Mouse (Mus musculus) gastrocnemius, postnatal 25 days (tissue): ENCODE data around the gene Ptch1. TPM values are rescaled to one million over a fixed set of nuclear protein-coding genes. Genes with fewer than 3 reads are reported as not detected.

Experiments
- DNase-seq: peaks from one replicate; pipeline ENCODE4 v3.0.0; 2022
- total RNA-seq, 2 experiments: library from RNA; stranded (reverse); gene quantifications; 1 replicate in 1 of 2; 2 replicates in 1 of 2; pipeline ENCODE4 v1.2.3; 2021

Ptch1 gene
- total RNA-seq, 2 experiments from 2014 or later = 9.9 to 11.2 TPM

DNA sequence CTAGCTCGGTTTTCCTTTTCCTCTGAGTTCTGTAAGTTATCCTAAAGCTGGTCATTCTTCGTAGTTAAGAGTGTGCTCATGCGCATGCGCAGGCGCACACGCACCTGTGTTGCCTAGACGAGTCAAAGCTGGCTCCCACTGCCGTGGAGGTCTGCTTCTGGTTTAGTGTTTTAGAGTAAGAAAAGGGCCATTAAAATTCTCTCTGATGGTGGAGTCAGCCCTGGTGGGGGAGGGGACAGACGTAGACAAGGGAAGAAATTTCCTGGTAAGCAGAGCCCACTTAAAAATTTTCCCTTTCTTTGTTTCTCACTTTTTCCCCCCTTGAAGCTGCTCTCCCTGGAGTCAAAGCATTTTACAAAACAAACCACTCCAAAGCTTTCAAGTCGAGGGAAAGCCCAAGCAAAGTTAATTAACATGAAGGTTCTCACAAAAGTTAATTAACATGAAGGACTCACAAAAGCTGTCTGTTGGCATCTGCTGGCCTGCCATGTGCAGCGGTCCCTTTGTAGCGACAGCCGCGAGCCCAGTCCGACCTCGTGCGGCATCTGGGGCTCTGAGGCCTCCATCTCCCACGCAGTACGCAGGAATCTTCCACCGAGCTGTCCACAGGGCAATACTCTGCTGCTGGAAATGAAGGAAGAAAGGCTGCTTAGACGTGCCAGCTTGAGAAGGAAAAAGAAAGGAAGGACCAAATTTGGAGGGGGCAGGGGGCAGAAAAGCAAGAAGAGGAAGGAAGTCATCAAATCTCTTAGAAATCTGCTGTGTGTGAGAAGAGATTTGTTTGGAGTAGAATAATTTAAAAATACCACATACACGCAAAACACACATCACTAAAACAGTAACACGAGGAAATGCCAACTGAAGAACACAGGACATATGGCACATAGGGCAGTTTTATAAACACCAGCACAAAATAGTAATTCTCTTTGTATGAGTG, 76.5 kb downstream of the Ptch1 start, which contains the start of gene Fancc:
Gene Fancc, minus strand, starts transcription at position 633 of the 937 bp plus-strand sequence.
- DNase-seq = no peak

DNA sequence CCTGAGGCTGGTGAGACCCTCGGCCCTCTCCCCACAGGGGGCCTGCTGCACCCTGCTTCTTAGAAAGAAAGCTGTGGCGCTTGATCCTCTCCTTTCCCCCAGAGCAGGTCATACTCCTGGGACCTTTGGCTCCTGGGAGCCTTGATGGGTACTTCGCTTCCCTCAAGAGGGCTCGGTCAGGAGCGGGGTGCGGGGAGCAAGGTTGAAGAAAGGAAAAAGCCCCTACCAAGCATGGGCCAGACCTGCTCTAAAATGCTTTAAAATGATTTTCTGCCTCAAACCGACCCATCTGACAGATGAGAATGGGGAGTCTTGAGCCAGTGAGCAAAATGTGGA, 85.7 kb downstream of the Ptch1 start:
- DNase-seq = no peak

DNA sequence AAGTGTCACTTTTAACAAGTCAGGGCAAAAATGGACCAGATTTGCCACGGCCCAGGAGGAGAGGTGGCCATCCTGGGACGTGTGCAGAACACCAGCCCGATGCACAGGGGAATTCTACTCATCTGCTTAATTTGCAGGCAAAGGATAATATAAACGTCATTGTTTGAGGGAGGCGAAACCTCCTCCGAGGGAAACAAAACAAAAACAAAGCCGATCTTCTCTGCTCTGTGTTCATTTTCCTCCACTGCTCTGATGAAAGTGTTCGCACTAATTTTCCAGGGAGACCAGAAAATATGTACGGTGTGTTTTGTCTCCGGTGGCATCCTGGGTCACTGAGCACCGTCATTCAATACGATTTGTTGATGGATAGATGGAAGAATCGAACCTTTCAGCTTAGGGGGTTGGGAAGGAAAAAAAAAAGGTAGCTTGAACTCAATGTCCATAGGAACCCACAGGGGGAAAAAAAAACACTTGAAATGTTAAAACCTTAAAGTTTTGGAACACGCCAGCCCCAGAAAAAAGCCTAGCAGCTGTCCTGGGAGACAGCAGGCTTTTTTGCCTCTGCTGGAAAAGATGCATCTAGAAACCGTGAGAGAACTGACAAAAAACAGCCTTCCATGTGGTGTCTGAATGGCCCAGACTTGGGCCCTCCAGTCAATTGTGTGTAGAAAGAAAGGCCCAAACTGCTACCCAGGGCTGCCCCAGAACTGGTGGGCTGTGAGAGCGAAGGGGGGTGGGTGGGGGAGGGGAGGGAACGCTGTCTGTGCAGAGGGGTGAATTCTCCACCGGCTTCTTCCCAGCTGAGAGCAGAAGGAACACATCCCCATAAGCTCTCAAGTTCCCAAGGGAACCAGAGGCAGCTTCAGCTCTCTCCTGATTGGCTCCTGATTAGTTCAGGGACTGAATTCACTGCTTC, 86.3 kb downstream of the Ptch1 start:
- no peak for DNase-seq

DNA sequence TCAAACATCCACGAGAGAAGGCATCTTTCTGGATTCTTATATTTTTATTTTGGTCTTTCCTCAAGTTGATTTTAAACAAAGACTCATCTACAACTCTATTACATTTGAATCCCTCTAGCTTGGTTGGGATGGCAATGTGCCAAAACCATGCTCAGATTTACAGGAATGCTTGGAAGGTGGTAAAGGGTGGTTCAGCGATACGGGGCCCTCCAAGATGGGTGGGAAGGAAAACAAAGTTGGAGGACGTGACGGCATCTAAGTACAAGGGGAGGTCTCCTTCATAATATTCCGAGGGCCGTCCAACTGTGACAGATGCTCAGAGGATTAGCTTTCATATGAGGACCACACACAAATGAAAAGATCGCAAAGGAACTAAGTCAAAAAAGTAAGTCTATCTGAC, 98.0 kb downstream of the Ptch1 start:
- no peak for DNase-seq

Other genes starting within 250 kb of the Ptch1 start
- gene Fancc, start 76.3 kb downstream of the Ptch1 start, total RNA-seq = 1 to 10 TPM; 2.0 to 2.3 TPM
- gene Ercc6l2, start 241.6 kb upstream of the Ptch1 start, total RNA-seq = 10 to 100 TPM; 12.1 to 14.5 TPM